Mouse (Mus musculus) A20 (cell line): ENCODE results near the gene Zfp239.
"Not testable (repeated sequence)": the region's sequence is repeated elsewhere in the genome, so short reads cannot be mapped to it uniquely, and the experiment has no call there.

Source experiments
- DNase-seq: peaks from one replicate; pipeline ENCODE4 v3.0.0-alpha.2; 2011; ENCODE audit warnings: low read depth, low spot score

Zfp239 gene

GRCm38 (mm10) chr6:117861848-117862247 is at the start of gene Zfp239:
TSS of gene Zfp239 (plus strand) at chr6:117862100.
- no peak for DNase-seq

DNA sequence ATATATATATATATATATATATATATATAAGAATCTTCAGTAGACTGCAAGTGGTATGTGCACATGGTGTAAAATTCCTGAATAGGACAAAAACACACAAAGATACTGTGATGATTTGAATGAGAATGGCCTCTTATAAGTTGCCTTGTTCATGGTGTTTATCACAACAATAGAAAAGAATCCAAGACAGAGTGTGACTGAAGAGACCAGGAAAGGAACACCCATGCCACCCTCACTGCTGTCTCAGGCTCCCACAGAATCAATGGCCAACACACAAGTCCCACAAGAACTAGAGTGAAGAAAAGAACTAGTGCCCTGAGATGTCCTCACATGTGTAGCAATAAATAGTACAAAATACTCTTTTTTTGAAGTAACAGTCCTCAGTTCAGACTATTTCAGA is 47.2 kb upstream of the Zfp239 start:
- no peak for DNase-seq

DNA sequence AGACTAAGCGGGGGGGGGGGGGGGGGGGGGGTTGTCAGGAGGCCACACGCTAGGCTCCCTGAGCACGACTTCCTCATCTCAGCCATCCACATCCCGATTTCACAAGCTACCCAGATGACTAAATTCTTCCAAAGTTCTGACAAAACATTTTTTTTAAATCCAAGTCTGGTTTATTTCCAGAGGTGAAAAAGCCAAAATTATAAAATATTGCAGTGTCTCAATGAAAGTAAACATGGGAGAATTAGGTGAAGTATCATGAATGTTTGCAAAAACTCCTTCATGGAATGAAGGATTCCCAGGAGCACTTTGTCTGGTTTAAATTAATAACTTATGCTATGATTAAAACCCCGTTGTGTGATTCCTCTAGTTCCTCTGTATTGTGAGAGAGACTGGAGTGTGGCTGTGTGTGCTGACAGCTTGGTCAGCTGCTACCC is 44.8 kb upstream of the Zfp239 start:
- DNase-seq: no peak

DNA sequence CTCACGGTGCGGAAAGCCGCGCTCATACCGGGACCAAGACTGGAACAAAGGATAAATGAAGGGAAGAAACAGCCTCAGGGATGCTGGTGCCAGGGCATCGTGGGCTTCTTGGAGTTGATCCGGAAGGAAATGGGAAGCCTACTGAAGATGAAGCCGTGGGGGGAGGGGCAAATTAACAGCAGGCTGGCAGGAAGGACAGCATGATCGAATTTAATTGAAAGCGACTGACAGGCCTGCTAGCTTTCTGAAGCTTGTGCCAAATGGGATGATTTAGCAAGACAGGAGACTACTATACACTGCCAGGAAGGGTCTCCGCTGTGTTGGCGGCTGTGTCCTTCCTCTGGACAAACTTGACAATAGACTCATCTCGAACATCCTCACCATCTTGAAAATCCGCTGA is 41.6 kb upstream of the Zfp239 start:
- DNase-seq: no peak

DNA sequence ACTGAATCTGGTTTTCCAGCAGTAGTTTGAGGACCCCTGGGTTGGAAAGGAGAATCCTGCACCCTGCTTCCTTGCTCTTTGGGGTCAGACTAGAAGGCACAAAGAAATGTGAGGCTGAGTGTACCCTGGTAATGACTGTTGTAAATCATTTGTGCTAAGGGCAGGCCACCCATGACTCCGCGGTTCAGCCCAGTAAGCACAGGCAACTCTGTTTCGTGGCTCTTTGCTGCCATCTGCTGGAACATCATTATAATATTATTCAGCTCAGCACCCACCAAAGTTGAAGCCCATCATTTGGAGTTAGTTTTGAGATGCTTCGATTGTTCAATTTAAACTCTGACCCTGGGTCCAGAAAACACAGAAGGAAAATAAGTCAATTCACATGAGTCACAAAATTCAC is 36.5 kb upstream of the Zfp239 start:
- DNase-seq: peak; percentile 71

DNA sequence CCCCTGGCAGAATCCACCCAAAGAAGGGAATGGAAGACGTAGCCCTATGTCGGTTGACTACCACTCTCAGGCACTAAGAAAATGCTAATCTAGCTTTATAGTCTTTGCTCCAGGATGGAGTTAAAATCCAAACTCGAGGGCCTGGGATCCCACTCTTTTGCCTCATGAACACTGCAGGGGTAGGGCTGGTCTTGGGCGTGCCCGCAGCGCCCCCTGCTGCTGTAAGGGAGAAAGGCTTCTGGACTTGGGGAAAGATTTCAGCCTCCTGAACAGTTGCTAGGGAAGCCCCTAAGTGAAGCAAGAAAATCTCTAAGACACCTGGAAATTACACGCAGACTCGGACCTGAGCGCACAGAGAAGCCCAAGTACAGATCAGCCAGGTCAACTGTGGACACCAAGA is 33.6 kb upstream of the Zfp239 start:
- peak; percentile 63 for DNase-seq

GRCm38 (mm10) chr6:117840686-117841510 is 21.0 kb upstream of the Zfp239 start, which contains the start of gene Zfp637:
TSS of gene Zfp637 (plus strand) at chr6:117841180.
- peak; percentile 93 for DNase-seq

DNA sequence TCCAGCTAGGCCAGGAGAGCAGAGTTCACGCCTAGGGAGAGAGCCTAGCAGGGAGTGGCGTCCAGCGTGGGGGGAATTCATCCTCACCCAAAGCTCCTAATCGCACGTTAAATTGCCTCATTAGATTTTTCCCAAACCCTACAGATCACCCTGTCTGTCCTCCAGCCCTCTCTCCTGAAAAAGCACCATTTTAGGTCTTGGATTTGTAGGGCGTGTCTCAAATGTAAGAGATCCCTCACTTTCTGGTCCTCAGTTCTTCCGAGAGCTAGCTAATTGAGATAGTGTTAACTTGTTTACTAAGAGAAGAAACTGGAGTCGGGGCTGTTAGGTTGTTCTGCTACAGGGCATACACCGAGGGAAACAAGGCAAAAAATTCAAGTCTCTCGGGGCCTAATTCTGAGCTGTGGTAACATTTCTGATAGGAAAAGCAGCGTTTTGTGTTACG is 20.4 kb upstream of the Zfp239 start:
- no peak for DNase-seq

- DNase-seq: no peak
These were observed 17.3 kb upstream of the Zfp239 start for GRCm38 (mm10) chr6:117844597-117844996.

DNA sequence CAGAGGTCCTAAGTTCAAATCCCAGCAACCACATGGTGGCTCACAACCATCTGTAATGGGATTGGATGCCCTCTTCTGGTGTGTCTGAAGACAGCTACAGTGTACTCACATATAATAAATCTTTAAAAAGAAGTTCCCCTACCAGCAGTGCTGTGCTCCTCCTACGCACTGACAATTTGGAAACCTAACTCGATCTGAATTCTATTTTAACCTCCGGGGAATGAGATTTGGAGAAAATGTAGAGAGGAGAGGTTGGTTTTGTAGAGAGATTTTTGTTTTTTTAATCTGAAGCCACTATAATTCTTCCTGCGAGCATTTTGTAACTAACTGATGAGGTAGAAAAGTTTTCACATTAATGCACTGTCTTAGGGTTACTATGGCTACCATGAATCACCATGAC is 15.2 kb upstream of the Zfp239 start:
- DNase-seq: not testable (repeated sequence)

DNA sequence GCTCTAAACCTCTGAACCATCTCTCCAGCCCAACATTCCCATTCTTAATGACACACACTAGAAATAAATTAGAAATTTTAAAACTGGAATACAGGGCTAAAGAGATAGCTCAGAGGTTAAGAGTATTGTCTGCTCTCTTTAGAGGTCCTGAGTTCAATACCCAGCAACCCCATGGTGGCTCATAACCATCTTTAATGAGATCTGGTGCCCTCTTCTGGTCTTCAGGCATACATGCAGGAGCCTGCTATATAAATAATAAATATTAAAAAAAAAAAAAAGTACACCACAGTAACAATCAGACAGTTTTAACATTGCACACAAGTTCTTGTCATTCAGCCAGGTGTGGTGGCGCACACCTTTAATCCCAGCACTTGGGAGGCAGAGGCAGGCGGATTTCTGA is 14.1 kb upstream of the Zfp239 start:
- DNase-seq: peak; percentile 40

DNA sequence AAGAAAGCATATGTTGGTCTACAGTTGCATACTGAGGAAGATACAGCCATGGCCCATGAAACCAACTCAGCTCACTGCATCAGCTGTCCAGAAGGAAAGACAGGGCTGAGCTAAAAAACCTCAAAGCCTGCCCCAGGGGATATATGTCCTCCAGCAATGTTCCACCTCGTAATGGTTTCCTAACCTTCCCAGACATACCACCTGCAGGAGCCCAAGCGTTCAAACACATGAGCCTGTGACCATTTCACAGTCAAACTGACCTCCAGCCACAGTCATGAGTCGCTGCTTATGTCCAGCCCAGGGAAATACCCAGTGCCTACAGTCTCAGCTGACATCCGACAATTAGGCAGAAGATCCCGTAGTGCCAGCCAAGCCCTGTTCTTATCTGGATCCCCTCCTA is 13.3 kb upstream of the Zfp239 start:
- no peak for DNase-seq

- DNase-seq: peak; percentile 52
These were observed 10.2 kb upstream of the Zfp239 start for GRCm38 (mm10) chr6:117851747-117852146.

GRCm38 (mm10) chr6:117857990-117858389 is 3.9 kb upstream of the Zfp239 start:
- DNase-seq: no peak

DNA sequence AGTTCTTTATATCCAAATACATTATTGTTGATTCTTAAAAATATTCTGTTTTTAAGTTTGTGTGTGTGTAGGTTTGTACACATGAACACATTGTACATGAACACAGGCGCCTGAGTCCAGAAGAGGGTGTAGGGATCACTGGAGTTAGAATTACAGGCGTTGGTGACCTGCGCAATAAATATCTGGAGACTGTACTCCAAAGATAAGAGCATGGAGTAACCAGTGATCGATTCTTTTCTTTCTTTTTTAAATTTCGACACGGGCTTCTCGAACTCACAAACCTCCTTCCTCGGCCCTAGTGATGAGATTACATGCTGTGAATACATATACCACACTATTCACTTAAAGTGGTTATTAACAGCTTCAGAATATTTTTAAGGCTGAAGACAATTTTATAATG is 565 bp downstream of the Zfp239 start:
- no peak for DNase-seq

DNA sequence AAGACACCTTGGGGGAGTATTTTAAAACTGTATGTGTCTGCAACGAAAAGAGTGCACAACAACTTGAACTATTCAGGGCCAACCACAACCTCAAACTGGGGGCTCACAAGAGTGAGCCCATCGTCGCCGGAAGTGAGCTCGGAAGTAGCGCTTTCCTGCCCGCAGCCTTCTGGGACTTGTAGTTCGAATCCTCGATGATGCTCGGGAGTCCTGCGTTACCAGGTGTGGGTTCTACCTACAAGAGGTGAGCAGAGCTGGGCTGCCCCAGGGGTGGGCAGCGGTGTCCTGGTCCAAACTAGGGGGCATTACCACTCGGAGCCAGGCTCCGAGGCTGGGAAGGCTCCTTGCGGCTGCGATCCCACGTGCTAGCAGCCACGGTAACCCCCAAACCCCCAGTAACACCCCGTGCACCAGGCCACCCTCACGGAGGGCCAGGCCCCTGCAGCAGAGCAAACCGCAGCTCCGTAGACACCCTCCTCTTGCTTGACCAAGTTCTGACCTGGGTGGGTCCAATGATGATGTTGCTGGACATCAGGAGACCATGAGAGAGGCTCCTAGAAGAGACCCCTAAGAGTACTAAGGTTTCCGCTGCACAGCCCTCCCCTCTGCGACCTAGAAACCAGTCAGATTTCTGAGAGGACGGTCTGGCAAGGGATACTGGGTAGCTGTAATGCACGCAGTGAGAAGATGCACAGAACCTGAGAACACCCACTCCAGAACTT is 1.2 kb downstream of the Zfp239 start:
- peak; percentile 90 for DNase-seq

- no peak for DNase-seq
These were observed 1.9 kb downstream of the Zfp239 start for GRCm38 (mm10) chr6:117863751-117864150.

DNA sequence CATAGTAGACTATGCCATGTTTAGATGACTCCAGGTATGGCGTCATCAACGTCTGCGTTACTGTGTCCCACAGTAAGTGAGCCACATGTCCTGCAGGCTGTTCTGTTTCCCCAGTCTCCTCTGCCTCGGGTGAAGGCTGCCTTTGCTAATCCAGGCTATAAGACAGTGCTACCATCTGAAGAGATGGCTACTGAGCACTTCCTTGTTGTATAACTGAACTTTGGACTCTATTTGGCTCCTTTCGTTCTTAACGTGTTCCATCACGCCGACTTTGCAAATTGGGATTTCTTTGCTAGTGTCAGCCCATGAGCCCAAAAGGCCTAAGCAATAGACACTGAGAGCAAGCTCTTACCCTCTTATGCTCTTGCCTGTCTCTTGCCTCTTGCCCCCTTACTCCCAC is 6.3 kb downstream of the Zfp239 start:
- no peak for DNase-seq

DNA sequence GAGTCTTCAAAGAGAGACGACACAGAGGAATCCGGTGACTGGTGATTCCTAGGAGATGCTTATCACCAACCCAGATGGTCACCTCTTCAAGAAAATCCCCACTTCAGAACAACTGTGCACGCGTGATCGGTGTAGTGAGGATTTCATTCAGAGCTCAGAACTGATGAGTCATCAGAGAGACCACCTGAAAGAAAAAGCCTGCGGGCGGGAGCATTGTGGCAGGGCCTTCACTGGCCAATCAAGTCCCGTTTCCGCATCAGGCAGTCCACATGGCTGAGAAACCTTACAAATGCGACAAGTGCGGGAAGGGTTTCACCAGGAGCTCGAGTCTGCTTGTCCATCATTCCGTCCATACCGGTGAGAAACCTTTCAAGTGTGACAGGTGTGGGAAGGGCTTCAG is 9.1 kb downstream of the Zfp239 start:
- DNase-seq: no peak

DNA sequence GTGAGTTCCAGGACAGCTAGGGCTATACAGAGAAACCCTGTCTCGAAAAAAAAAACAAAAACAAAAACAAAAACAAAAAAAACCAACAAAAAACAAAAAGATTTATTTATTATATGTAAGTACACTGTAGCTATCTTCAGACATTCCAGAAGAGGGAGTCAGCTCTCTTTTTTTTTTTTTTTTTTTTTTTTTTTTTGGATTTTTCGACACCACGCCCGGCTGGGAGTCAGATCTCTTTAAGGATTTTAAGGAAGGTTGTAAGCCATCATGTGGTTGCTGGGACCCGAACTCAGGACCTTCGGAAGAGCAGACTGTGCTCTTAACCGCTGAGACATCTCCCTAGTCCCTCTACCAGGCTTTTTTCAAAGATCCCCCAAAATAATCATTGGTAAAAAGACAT is 11.6 kb downstream of the Zfp239 start:
- not testable (repeated sequence) for DNase-seq

DNA sequence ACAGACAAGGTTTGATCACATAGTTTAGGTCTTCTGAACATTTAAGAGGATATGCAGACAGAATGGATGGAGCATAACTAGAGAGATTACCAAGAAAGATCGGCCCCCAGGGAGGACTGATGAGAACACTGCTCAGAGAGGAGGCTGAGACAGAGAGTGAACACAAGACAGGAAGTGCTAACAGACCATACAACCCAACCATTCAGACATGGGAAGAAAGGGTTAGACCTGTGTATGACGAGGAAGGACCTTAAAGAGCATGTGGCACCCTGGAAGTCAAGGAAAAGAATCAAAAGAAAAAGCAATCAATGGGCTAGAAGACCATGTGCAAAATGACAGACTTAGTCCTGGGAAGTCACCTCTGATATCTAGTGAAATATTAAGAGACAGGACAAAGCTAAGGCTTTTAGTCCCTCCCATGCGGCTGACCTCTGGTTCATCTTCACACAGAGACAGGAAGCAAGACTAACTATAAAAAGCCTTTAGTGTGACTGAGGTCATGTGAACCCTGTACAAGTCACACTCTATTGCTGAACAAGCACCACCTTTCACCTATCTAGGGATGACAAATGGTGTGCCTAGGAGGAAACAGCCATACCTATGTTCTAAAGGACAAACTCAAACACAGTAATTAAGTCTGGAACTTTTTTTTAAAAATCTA is 12.9 kb downstream of the Zfp239 start:
- DNase-seq: peak; percentile 83

DNA sequence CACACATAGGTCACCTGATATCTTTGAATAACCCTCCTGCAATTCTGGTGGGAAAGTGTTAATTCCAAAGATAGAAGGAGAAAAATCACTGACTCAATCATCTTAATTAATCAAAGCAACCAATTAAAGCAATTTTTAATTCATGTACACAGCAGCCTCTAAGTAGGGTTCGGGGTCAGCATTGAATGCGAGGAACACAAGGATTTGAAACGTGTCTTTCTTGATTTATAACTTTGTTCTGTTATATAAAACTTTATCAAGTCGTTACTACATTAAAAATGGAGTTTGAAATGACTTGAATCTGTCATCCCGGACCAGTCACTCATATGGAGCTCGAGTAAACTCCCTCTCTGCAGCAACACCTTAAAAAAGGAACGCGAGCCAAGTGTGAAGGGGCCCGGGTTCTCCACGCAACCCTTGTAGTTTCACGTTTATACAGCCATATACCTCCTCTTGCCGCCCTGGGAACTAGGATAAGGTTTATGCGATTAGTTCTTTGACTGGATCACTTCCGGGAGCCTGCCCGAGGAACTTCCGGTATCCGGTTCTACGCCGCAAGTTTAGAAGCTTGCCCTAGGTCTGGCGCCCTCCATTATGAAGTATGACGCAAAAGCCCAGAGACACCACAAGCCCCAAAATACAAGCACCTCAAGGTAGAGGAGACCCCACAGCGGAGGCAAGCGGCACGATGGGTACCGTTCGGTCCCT is 17.0 kb downstream of the Zfp239 start:
- peak; percentile 98 for DNase-seq
